Mouse (Mus musculus) cerebellum, adult 2 months (tissue): ENCODE results near the gene Tmem219.

Experiments
- CTCF ChIP-seq: fragments of 200-500 bp; IDR thresholded peaks from 2 replicates; pipeline ENCODE4 v1.5.1; 2011; ENCODE audit warnings: low read depth, mild to moderate bottlenecking, control low read depth, low read length, moderate library complexity, borderline replicate concordance; ENCODE audit not compliant: insufficient read depth
- POLR2A ChIP-seq: fragments of 200-500 bp; IDR thresholded peaks from 2 replicates; pipeline ENCODE4 v1.6.1; 2011; ENCODE audit warnings: low read length, control low read depth, borderline replicate concordance; ENCODE audit not compliant: insufficient read depth

GRCm38 (mm10) chr7:126929046-126929445 is 6.3 kb upstream of the Tmem219 start:
- TF ChIP-seq CTCF = no peak
- no peak for TF ChIP-seq POLR2A
